Mouse (Mus musculus) hindbrain, embryonic 11.5 days (tissue): Measurements from ENCODE around the gene Pgpep1. TPM values are rescaled to one million over a fixed set of nuclear protein-coding genes. Genes with fewer than 3 reads are reported as not detected.

Experiments used
- ATAC-seq: fragments of 200-750 bp; cut with Nextera tagmentation; 2 replicates; pipeline ENCODE4 v1.8.0; 2017; ENCODE audit warnings: mild to moderate bottlenecking, moderate TSS enrichment, moderate library complexity; ENCODE audit not compliant: low FRiP score
- DNase-seq: peaks from one replicate; pipeline ENCODE4 v3.0.0-alpha.2; 2015; ENCODE audit warnings: low spot score
- H3K27ac ChIP-seq: fragments of 300-500 bp; sonication (generic); 2 replicates; pipeline ENCODE4 v1.5.1; 2014; ENCODE audit warnings: mild to moderate bottlenecking, low read depth, low read length
- H3K27me3 ChIP-seq: fragments of 300-500 bp; sonication (generic); 2 replicates; pipeline ENCODE4 v1.6.1; 2014; ENCODE audit warnings: mild to moderate bottlenecking, low read length, moderate library complexity, mixed read lengths; ENCODE audit not compliant: control insufficient read depth, insufficient read depth
- H3K36me3 ChIP-seq: fragments of 300-500 bp; sonication (generic); 2 replicates; pipeline ENCODE4 v1.6.1; 2014; ENCODE audit warnings: mild to moderate bottlenecking, low read length, moderate library complexity, mixed read lengths; ENCODE audit not compliant: control insufficient read depth, insufficient read depth
- H3K4me1 ChIP-seq: fragments of 300-500 bp; sonication (generic); replicated peaks from 2 replicates; pipeline ENCODE4 v1.6.1; 2014; ENCODE audit warnings: low read length, mixed read lengths; ENCODE audit not compliant: control insufficient read depth, insufficient read depth
- H3K4me2 ChIP-seq: fragments of 300-500 bp; sonication (generic); replicated peaks from 2 replicates; pipeline ENCODE4 v1.6.1; 2014; ENCODE audit warnings: mild to moderate bottlenecking, low read depth, low read length
- H3K4me3 ChIP-seq: fragments of 300-500 bp; sonication (generic); 2 replicates; pipeline ENCODE4 v1.5.1; 2014; ENCODE audit warnings: low read depth, low read length
- H3K9ac ChIP-seq: fragments of 300-500 bp; sonication (generic); 2 replicates; pipeline ENCODE4 v1.6.1; 2014; ENCODE audit warnings: low read depth, low read length
- H3K9me3 ChIP-seq: fragments of 300-500 bp; sonication (generic); 2 replicates; pipeline ENCODE4 v1.6.1; 2016; ENCODE audit warnings: low read length; ENCODE audit not compliant: control insufficient read depth
- WGBS: fragments of 180-500 bp; shearing (Covaris S2); extraction: QIAGEN DNeasy Blood & Tissue Kit; methylation state at CpG from one replicate; pipeline ENCODE4 v1.1.7; 2014; 5-methylcytosine and 5-hydroxymethylcytosine counted together
- polyA plus RNA-seq: library from polyadenylated mRNA; unstranded; fragments of >200 nt; fragmentation: Nextera tagmentation; extraction: Ambion mirVana; gene quantifications from 2 replicates; pipeline ENCODE4 v1.2.1, GENCODE M21; 2014

Pgpep1 gene
- polyA plus RNA-seq, 1 experiment from 2014 or later, result 170 TPM

DNA sequence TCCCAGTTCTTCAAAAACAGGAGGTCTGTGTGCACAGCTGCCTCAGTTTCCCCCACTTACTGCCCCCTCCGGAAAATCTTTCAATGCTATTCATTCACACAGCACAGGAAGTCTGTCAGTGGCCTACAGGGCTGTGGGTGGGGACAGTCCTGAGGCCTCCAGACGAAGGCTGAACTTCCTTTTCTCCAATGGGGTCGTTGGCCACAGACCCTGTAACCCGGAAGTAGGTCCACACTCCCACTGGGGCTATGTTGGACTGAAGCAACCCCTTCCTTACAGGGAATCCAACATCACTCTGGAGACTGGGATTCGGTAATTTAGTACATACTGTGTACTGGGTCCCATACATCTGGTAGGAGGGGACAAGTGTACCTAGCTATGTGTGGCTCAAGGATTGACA is 33.4 kb upstream of the Pgpep1 start:
- 72% methylated on average over 5 of the region's 5 CpGs for WGBS
- no peaks in the 10 kb centered on the region for H3K9me3 ChIP-seq
- no peak overlapping the region for H3K9ac ChIP-seq
- H3K27ac ChIP-seq, result no peak overlapping the region
- no peaks in the 10 kb centered on the region for H3K27me3 ChIP-seq
- peaks cover 23% of the 10 kb centered on the region for H3K4me1 ChIP-seq
- no peak overlapping the region for H3K4me3 ChIP-seq
- no peak for DNase-seq
- ATAC-seq, result no peak
- no peaks in the 10 kb centered on the region for H3K36me3 ChIP-seq
- no peak overlapping the region for H3K4me2 ChIP-seq

DNA sequence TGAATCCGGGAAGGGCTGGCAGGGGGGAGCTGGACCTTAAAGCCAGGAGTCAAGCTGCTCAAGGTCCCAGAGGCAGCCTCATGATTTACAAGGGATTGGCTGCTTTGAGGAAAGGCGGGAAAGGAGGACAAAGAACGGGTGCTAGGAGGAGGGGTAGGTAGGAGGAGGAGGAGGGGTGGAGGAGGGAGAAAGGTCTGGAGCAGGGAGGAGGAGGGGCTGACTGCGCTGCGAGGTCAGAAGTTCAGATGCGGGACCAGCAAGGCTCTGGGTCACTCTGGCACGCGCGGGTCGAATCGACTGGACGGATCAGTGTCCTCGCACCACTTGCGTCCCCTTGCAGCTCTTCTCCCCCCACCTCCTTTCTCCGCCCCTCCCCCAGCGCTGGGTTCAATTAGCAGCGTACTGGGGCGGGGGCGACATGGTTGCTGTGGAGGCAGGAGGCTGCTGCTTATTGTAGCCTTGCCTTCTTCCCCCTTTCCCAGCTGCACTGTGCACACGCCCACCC is 31.6 kb upstream of the Pgpep1 start:
- Histone ChIP-seq H3K4me1 (peaks cover 16% of the 10 kb centered on the region), H3K9ac (peak overlapping the region; percentile 69), H3K4me3 (peak overlapping the region; percentile 18), H3K4me2 (peak overlapping the region; percentile 54), H3K9me3 (no peaks in the 10 kb centered on the region), H3K27me3 (no peaks in the 10 kb centered on the region), H3K27ac (peak overlapping the region; percentile 84), H3K36me3 (no peaks in the 10 kb centered on the region)
- peak; percentile 77 for ATAC-seq
- peak; percentile 87 for DNase-seq
- under 1% methylated on average over 20 of the region's 20 CpGs for WGBS

DNA sequence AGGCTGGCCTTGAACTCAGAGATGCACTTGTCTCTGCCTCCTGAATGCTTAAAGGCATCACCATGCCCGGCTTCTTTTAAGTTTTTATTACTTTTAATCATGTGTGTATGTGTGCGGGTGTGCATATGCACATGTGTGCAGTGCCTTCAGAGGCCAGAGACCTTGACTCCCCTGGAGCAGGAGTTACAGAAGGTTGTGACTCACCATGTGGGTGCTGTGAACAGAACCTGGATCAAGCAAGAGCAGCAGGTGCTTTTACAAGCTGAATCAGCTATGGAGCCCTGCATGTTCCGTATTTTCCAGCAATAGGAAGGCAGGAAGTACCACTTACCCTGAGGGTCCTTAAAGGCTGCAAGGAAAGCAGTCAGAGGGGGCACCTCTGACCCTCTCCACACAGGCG is 31.0 kb upstream of the Pgpep1 start:
- Histone ChIP-seq H3K9me3 (no peaks in the 10 kb centered on the region), H3K4me3 (peak overlapping the region; percentile 18; the same call in 1 of the 2 replicates), H3K9ac (peak overlapping the region; percentile 69), H3K27me3 (no peaks in the 10 kb centered on the region), H3K36me3 (no peaks in the 10 kb centered on the region), H3K27ac (peak overlapping the region; percentile 84), H3K4me2 (peak overlapping the region; percentile 54), H3K4me1 (peaks cover 11% of the 10 kb centered on the region)
- peak; percentile 1; the same call in 1 of the 2 replicates for ATAC-seq
- WGBS, result 54% methylated on average over 4 of the region's 4 CpGs
- DNase-seq, result no peak

DNA sequence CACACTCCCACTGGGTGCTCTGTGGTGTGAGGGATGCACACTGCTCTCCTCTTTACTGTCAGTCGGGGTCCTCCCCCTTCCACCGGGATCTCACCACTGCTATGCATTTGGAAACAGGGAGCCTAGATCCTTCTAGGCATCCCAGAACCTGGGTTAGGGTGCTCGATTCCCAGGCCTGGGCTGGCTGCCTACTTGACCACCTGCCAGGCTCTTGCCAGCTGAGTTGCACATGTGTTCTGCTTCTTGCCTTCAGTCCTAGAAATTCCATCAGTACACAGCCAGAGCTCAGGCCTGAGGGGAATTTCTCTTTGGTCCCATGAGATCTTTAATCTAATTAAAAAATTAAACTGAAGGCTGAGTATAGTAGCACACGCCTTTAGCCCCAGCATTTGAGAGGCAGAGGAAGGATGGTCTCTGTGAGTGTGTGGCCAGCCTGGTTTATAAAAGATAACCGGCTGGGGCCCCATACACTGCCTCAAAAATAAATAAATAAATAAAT is 29.8 kb upstream of the Pgpep1 start:
- no peak overlapping the region for H3K4me3 ChIP-seq

DNA sequence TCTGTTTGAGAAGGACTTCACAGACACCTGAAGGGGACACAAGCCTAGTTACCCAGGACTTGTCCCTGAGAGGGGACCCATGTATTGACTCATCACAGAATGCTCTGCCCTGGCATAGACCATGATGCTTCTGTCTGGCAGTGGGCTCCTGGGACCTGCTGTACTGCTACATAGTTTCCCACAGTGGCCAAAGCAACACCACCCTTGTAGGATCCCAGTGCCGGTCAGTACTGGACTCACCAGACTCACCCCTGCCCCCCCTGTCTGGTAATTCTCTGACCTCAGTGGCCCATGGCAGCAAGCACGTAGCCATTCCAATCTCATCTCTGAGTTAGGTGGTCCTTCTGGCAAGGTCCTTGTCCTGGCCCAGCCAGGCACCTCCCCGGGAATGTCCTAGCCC is 27.9 kb upstream of the Pgpep1 start:
- peaks cover 8% of the 10 kb centered on the region; the same call in 1 of the 2 replicates for H3K4me1 ChIP-seq
- no peak for DNase-seq
- H3K4me2 ChIP-seq, result no peak overlapping the region
- no peaks in the 10 kb centered on the region for H3K9me3 ChIP-seq
- 94% methylated on average over 3 of the region's 3 CpGs for WGBS
- H3K4me3 ChIP-seq, result no peak overlapping the region
- H3K36me3 ChIP-seq, result no peaks in the 10 kb centered on the region
- no peak overlapping the region for H3K27ac ChIP-seq
- H3K9ac ChIP-seq, result no peak overlapping the region
- no peak for ATAC-seq
- H3K27me3 ChIP-seq, result no peaks in the 10 kb centered on the region

More for the DNA sequence above, 29.8 kb upstream of the Pgpep1 start:
- ATAC-seq (no peak), DNase-seq (no peak)
- Histone ChIP-seq H3K9me3 (no peaks in the 10 kb centered on the region), H3K36me3 (no peaks in the 10 kb centered on the region), H3K4me2 (no peak overlapping the region), H3K4me1 (peaks cover 8% of the 10 kb centered on the region; the same call in 1 of the 2 replicates), H3K27ac (no peak overlapping the region), H3K9ac (no peak overlapping the region), H3K27me3 (no peaks in the 10 kb centered on the region)
- 85% methylated on average over 5 of the region's 5 CpGs for WGBS

DNA sequence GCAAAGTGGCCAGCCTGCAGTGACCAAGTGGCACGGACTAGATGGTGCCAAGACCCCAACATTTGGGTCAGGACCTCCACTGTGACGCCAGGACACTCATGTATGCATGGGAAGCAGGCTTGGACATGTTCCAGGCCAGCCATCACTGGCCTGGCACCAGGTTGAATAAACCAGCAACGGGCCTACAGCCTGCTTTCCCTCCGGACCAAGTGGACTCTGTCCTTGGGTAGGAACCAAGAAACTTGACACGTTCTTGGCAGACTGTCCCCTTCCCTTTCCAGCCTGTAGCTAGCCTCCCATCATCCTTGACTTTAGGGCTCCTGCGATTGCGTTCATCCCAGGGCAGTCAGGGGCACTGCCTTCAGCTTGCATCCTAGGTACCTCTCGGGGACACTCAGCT is 27.4 kb upstream of the Pgpep1 start:
- Histone ChIP-seq H3K4me1 (peaks cover 8% of the 10 kb centered on the region; the same call in 1 of the 2 replicates), H3K36me3 (no peaks in the 10 kb centered on the region), H3K9ac (no peak overlapping the region), H3K9me3 (no peaks in the 10 kb centered on the region), H3K27me3 (no peaks in the 10 kb centered on the region), H3K4me2 (no peak overlapping the region), H3K4me3 (no peak overlapping the region), H3K27ac (no peak overlapping the region)
- DNase-seq, result no peak
- no peak for ATAC-seq
- WGBS, result 86% methylated on average over 8 of the region's 8 CpGs

DNA sequence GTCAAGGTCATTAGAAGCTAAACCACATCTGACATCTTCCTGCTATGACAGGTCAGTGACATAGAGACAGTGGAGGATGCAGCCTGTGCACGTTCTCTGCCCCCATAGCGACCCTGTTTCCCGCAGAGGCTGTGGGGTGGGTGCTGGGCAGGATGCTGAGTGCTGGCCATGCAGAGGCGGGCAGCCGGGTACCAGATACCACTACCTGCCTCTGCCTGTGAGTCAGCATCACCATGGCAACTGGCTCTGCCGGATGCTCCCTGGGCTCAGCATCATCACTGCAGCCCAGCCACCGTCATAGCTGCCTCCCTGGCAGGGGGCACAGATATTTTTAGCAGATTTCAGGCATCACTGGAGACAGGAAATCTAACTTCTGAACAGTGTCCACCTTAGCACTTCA is 24.1 kb upstream of the Pgpep1 start:
- no peaks in the 10 kb centered on the region for H3K9me3 ChIP-seq
- no peak overlapping the region for H3K27ac ChIP-seq
- H3K4me3 ChIP-seq, result no peak overlapping the region
- no peak overlapping the region for H3K9ac ChIP-seq
- ATAC-seq (no peak), DNase-seq (no peak)
- H3K27me3 ChIP-seq, result no peaks in the 10 kb centered on the region
- no peak overlapping the region for H3K4me2 ChIP-seq
- WGBS, result 48% methylated on average over 7 of the region's 7 CpGs
- H3K36me3 ChIP-seq, result no peaks in the 10 kb centered on the region
- no peaks in the 10 kb centered on the region; the same call in 1 of the 2 replicates for H3K4me1 ChIP-seq

DNA sequence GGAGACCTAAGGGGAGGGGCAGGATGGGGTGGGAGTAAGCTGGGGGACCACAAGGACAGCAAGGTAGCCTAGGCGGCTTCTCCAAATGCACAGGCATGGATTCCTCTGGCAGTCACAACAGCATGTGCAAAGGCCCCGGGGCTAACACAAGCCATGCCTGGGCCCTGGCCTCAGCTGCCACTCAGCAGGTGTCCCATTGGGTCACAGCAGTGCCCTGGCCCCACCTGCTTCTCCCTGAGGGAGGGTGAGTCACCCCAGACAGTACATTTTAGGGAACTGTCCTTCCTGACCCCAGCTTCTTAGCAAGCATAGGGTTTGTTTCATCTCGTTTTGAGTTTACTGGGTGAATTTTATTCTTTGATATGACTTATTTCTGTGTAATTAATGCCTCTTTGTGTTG is 22.5 kb upstream of the Pgpep1 start:
- Histone ChIP-seq H3K27ac (no peak overlapping the region), H3K9ac (no peak overlapping the region), H3K4me3 (no peak overlapping the region)

DNA sequence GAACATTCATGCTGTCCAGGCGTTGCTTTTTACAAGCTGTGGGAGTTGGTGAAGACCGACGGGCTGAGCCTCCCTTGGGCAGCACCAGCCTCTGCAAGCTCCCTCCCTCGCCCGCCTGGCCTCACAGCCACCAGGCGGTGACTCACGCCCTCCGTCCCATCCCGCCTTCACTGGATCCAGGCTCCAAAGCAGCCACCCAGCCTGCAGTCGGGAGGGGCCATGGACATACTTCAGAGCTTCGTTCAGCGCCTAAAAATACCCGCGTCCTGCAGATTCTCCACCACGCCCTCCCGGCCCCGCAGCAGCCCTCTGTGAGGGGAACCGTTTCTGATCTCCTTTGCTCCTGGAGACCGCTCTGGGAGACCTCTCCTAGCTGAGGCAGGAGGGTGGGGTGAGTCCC is 22.0 kb upstream of the Pgpep1 start:
- Histone ChIP-seq H3K9ac (peak overlapping the region; percentile 24; the same call in 1 of the 2 replicates), H3K27me3 (no peaks in the 10 kb centered on the region), H3K27ac (no peak overlapping the region), H3K4me2 (no peak overlapping the region; the same call in 1 of the 2 replicates), H3K9me3 (no peaks in the 10 kb centered on the region), H3K4me1 (no peaks in the 10 kb centered on the region; the same call in 1 of the 2 replicates), H3K4me3 (no peak overlapping the region), H3K36me3 (peaks cover 6% of the 10 kb centered on the region; the same call in 1 of the 2 replicates)
- ATAC-seq, result 0 out of 2 replicates have a peak, but pooled peaks have one; percentile 38
- peak; percentile 42 for DNase-seq
- WGBS, result 9% methylated on average over 19 of the region's 19 CpGs

More for the DNA sequence above, 22.5 kb upstream of the Pgpep1 start:
- Histone ChIP-seq H3K9me3 (no peaks in the 10 kb centered on the region), H3K27me3 (no peaks in the 10 kb centered on the region), H3K36me3 (peaks cover 6% of the 10 kb centered on the region; the same call in 1 of the 2 replicates), H3K4me1 (no peaks in the 10 kb centered on the region; the same call in 1 of the 2 replicates), H3K4me2 (no peak overlapping the region)
- ATAC-seq (0 out of 2 replicates have a peak, but pooled peaks have one; percentile 37), DNase-seq (no peak)
- WGBS, result 51% methylated on average over 3 of the region's 3 CpGs
